Mouse (Mus musculus) liver, postnatal 0 days (tissue): ENCODE data around the gene Ptger3. TPM values are rescaled to one million over a fixed set of nuclear protein-coding genes. Genes with fewer than 3 reads are reported as not detected.

Experiments
- ATAC-seq: fragments of 200-750 bp; cut with Nextera tagmentation; 2 replicates; pipeline ENCODE4 v1.8.0; 2017; ENCODE audit warnings: mild to moderate bottlenecking, moderate library complexity
- DNase-seq: peaks from one replicate; pipeline ENCODE4 v3.0.0-alpha.2; 2016
- H3K27ac ChIP-seq: fragments of 300-500 bp; sonication (generic); 2 replicates; pipeline ENCODE4 v1.5.1; 2014; ENCODE audit warnings: antibody characterized with exemption, moderate library complexity, mild to moderate bottlenecking, low read depth
- H3K27me3 ChIP-seq: fragments of 300-500 bp; sonication (generic); 2 replicates; pipeline ENCODE4 v1.6.1; 2014; ENCODE audit warnings: low read length, control low read depth, mixed read lengths; ENCODE audit not compliant: insufficient read depth
- H3K36me3 ChIP-seq: fragments of 300-500 bp; sonication (generic); replicated peaks from 2 replicates; pipeline ENCODE4 v1.6.1; 2014; ENCODE audit warnings: mild to moderate bottlenecking, control low read depth, low read length, moderate library complexity, mixed read lengths; ENCODE audit not compliant: insufficient read depth
- H3K4me1 ChIP-seq: fragments of 300-500 bp; sonication (generic); 2 replicates; pipeline ENCODE4 v1.6.1; 2014; ENCODE audit warnings: antibody characterized with exemption, mild to moderate bottlenecking, control low read depth; ENCODE audit not compliant: insufficient read depth
- H3K4me2 ChIP-seq: fragments of 300-500 bp; sonication (generic); 2 replicates; pipeline ENCODE4 v1.6.1; 2014; ENCODE audit warnings: low read depth, mild to moderate bottlenecking, low read length, moderate library complexity, mixed read lengths
- H3K4me3 ChIP-seq: fragments of 300-500 bp; sonication (generic); 2 replicates; pipeline ENCODE4 v1.5.1; 2014; ENCODE audit warnings: low read depth, low read length
- H3K9ac ChIP-seq: fragments of 300-500 bp; sonication (generic); replicated peaks from 2 replicates; pipeline ENCODE4 v1.6.1; 2014; ENCODE audit warnings: mild to moderate bottlenecking, moderate library complexity
- H3K9me3 ChIP-seq: fragments of 300-500 bp; sonication (generic); 2 replicates; pipeline ENCODE4 v1.6.1; 2016; ENCODE audit warnings: mild to moderate bottlenecking, control low read depth, low read length, mixed read lengths
- CTCF ChIP-seq: sonication (generic); IDR thresholded peaks from 2 replicates; pipeline ENCODE4 v1.5.1; 2016; ENCODE audit warnings: antibody characterized with exemption, low read depth
- EP300 ChIP-seq: IDR thresholded peaks from 2 replicates; pipeline ENCODE4 v1.6.1; 2016; ENCODE audit warnings: antibody characterized with exemption, low read depth, mild to moderate bottlenecking
- WGBS: fragments of 180-500 bp; shearing (Covaris S2); extraction: QIAGEN DNeasy Blood & Tissue Kit; methylation state at CpG from one replicate; pipeline ENCODE4 v1.1.7; 2014; ENCODE audit not compliant: insufficient replicate concordance; 5-methylcytosine and 5-hydroxymethylcytosine counted together
- polyA plus RNA-seq: library from polyadenylated mRNA; unstranded; fragments of >200 nt; fragmentation: Nextera tagmentation; extraction: Ambion mirVana; gene quantifications from 2 replicates; pipeline ENCODE4 v1.2.1, GENCODE M21; 2015

Gene Ptger3
- 4.2 and 4.7 TPM in 2 replicates for polyA plus RNA-seq

DNA sequence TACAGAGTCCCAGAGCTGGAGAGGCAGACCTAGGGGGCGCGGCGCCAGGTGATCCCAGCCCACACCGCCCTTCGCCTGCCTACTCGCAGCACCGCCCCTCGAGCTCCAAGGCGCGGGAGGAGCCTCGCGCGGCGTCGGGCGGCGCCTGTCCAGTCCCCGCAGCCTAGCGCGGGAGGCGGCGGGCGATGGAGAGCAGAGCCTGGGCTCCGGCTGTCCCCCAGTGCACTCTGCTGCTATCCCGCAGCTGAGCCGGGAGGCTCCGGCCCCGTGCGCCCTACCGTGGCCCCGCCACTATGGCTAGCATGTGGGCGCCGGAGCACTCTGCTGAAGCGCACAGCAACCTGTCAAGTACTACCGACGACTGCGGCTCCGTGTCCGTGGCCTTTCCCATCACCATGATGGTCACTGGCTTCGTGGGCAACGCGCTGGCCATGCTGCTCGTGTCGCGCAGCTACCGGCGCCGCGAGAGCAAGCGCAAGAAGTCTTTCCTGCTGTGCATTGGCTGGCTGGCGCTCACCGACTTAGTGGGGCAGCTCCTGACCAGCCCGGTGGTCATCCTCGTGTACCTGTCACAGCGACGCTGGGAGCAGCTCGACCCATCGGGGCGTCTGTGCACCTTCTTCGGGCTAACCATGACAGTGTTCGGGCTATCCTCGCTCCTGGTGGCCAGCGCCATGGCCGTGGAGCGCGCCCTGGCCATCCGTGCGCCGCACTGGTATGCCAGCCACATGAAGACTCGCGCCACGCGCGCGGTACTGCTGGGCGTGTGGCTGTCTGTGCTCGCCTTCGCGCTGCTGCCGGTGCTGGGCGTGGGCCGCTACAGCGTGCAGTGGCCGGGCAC, at the start of gene Ptger3:
Gene Ptger3 (plus strand): TSS at position 168 of the 841 bp plus-strand sequence.
- no peak for TF ChIP-seq EP300
- peak; percentile 20; the same call in 1 of the 2 replicates for TF ChIP-seq CTCF
- no peak within 1 kb of the TSS for H3K9ac ChIP-seq
- peaks cover 26% of the 10 kb centered on the region for H3K27me3 ChIP-seq
- H3K36me3 ChIP-seq, result no peaks in the 10 kb centered on the region
- WGBS, result 1% methylated on average over 80 of the region's 84 CpGs
- DNase-seq, result peak; percentile 42
- peak within 1 kb of the TSS; percentile 49 for H3K4me3 ChIP-seq
- peak within 1 kb of the TSS; percentile 81 for H3K4me2 ChIP-seq
- H3K9me3 ChIP-seq, result no peaks in the 10 kb centered on the region
- H3K27ac ChIP-seq, result no peak within 1 kb of the TSS
- ATAC-seq, result peak; percentile 65
- H3K4me1 ChIP-seq, result peaks cover 11% of the 10 kb centered on the region

- Histone ChIP-seq H3K27ac (no peak overlapping the region), H3K27me3 (0 out of 2 replicates have a peak, but pooled peaks cover 3% of the 10 kb centered on the region), H3K9ac (no peak overlapping the region), H3K4me2 (no peak overlapping the region), H3K9me3 (no peaks in the 10 kb centered on the region), H3K4me3 (no peak overlapping the region), H3K36me3 (no peaks in the 10 kb centered on the region), H3K4me1 (no peaks in the 10 kb centered on the region)
- WGBS, result 27% methylated on average over 2 of the region's 2 CpGs
- ATAC-seq (peak; percentile 36; the same call in 1 of the 2 replicates), DNase-seq (no peak)
- TF ChIP-seq EP300 (no peak), CTCF (no peak)
Measured at GRCm38 (mm10) chr3:157517992-157518391, 48.7 kb upstream of the Ptger3 start.

- no peaks in the 10 kb centered on the region for H3K36me3 ChIP-seq
- no peak overlapping the region for H3K4me2 ChIP-seq
- H3K9me3 ChIP-seq, result no peaks in the 10 kb centered on the region
- H3K4me3 ChIP-seq, result no peak overlapping the region
- H3K27ac ChIP-seq, result no peak overlapping the region
- WGBS, result 0% methylated on average over 1 of the region's 1 CpGs
- no peak overlapping the region for H3K9ac ChIP-seq
- DNase-seq, result peak; percentile 52
- peak; percentile 73 for TF ChIP-seq CTCF
- TF ChIP-seq EP300, result no peak
- ATAC-seq, result no peak
- no peaks in the 10 kb centered on the region for H3K4me1 ChIP-seq
- 0 out of 2 replicates have a peak, but pooled peaks cover 3% of the 10 kb centered on the region for H3K27me3 ChIP-seq
Measured at GRCm38 (mm10) chr3:157520433-157520832, 46.3 kb upstream of the Ptger3 start.

DNA sequence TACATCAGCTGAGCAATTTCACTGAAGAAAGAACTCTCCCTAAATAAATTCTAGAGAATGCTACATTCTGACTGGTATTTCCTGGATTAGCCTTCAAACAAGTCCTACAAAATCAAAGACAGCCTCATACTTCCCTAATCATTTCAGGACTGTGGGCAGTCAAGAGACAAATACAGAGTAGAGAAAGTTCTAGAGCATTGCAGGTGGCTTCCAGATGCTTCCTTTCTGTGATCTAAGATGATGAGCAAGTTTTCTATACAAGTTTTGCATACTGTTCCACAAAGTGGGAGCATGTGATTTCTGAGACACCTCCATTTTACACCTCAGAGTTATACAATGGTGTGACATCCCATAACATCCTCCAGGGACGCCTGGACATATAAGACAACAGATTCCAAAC, 42.9 kb upstream of the Ptger3 start:
- DNase-seq (no peak), ATAC-seq (no peak)
- 21% methylated on average over 1 of the region's 1 CpGs for WGBS
- Histone ChIP-seq H3K4me3 (no peak overlapping the region), H3K9me3 (no peaks in the 10 kb centered on the region), H3K27ac (no peak overlapping the region), H3K4me1 (no peaks in the 10 kb centered on the region), H3K9ac (no peak overlapping the region), H3K27me3 (peaks cover 10% of the 10 kb centered on the region; the same call in 1 of the 2 replicates), H3K4me2 (no peak overlapping the region), H3K36me3 (no peaks in the 10 kb centered on the region)
- TF ChIP-seq EP300 (no peak), CTCF (no peak)

GRCm38 (mm10) chr3:157531585-157531984, 35.1 kb upstream of the Ptger3 start:
- H3K9ac ChIP-seq, result no peak overlapping the region
- H3K27ac ChIP-seq, result no peak overlapping the region
- DNase-seq (no peak), ATAC-seq (no peak)
- H3K4me2 ChIP-seq, result no peak overlapping the region
- H3K9me3 ChIP-seq, result peaks cover 3% of the 10 kb centered on the region; the same call in 1 of the 2 replicates
- H3K4me3 ChIP-seq, result no peak overlapping the region
- 72% methylated on average over 2 of the region's 2 CpGs for WGBS
- TF ChIP-seq CTCF (no peak), EP300 (no peak)
- H3K27me3 ChIP-seq, result peaks cover 30% of the 10 kb centered on the region
- no peaks in the 10 kb centered on the region for H3K36me3 ChIP-seq
- H3K4me1 ChIP-seq, result peaks cover 7% of the 10 kb centered on the region

GRCm38 (mm10) chr3:157533964-157534785, 32.5 kb upstream of the Ptger3 start, which contains the start of gene Zranb2:
Zranb2 (plus strand) TSS chr3:157534160.
- Histone ChIP-seq H3K4me3 (peak within 1 kb of the TSS; percentile 89), H3K36me3 (peaks cover 13% of the 10 kb centered on the region), H3K4me2 (peak within 1 kb of the TSS; percentile 79), H3K9me3 (peaks cover 3% of the 10 kb centered on the region; the same call in 1 of the 2 replicates), H3K9ac (peak within 1 kb of the TSS; percentile 91), H3K4me1 (peaks cover 7% of the 10 kb centered on the region), H3K27ac (peak within 1 kb of the TSS; percentile 97), H3K27me3 (peaks cover 24% of the 10 kb centered on the region)
- under 1% methylated on average over 84 of the region's 91 CpGs for WGBS
- ATAC-seq (peak; percentile 92), DNase-seq (peak; percentile 95)
- TF ChIP-seq CTCF (no peak), EP300 (no peak; the same call in 1 of the 2 replicates)
